Mouse (Mus musculus) T-helper 2 cell (primary cell): ENCODE results near the gene Ndufc2.
"Not testable (repeated sequence)": the region's sequence is repeated elsewhere in the genome, so short reads cannot be mapped to it uniquely, and the experiment has no call there.

Experiments used
- in situ Hi-C: fragments of 300-600 bp; cut with MboI, MseI; formaldehyde crosslinking; loops from one replicate; pipeline ENCODE4 v1.15.1; 2025; ENCODE audit warnings: high pct_unique_total_duplicates

Ndufc2 gene

DNA sequence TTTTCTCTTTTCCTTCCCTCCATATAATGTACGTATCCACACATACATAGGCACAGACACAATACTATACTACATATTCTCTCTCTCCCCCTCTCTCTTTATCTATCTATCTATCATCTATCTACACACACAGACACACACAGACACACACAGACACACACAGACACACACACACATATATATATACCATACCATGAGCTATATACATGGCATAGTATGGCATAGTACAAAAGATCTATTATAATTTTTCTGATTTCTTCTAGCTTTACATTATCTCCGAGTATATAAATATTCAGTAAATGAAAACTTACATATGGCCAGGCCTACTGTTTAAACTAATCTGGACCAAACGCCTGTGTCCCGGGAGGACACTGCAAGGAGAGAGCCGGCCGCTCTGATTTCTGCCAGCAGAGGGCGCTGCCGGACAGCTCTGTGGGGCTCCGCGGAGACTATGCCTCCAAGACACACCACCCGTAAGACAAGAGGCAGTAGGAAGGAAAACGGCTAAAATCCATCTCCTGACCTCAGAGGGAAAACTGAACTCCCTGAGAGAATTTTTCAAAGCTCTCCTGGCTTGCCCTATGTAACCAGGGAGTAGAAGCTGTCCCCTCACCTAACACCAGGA lies 24.9 kb downstream of the Ndufc2 start:
- in situ Hi-C loops: loop anchor here (5.0 kb wide), 1 partner anchor 258 kb away; no protein-coding TSS in a partner anchor

- in situ Hi-C loops: no loop called here
These were observed 26.8 kb downstream of the Ndufc2 start for GRCm38 (mm10) chr7:97426566-97426965.

DNA sequence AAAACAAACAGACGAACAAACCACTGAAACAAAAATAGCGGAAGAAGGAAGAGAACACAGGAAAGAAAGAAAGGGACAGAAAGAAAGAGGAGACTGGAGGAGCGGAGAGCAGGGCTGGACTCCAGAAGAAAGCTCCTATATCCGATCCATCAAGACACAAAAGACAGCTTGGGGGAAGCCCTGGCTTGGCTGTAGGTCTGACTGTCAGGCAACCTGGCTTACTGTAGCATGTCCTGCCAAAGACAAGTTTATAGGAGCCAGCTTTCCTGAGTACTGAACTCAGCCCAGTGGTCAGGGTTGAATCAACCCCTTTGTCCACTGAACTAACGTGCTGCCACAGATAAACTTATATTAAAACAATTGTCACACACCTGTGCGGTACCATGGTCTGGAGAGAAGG lies 27.5 kb downstream of the Ndufc2 start:
- in situ Hi-C loops: no loop called here

DNA sequence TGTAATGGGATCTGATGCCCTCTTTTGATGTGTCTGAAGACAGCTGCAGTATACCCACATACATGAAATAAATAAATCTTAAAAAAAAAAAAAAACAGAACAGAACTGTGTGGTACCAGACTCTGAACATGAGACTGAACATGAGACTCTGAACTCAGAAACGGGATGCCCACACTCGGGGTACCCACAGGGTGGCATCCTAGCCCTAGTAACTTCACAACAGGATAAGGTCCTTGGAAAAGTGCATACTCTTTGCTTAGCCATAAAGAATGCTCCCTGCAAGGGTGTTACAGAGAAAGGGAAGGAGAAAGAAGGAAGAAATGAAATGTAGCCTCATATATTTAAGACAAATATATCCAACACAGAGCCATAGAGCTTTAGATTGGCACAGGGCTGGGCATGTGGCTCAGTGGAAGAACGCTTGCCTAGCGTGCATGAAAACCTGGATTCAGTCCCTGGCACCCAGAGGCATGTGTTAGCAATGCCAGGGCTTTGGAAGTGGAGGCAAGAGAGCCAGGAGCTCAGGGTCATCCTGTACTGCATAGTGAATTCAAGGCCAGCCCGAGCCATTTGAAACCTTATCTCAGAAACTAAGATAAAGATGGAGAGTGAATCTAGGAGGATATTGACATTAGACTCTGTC lies 28.1 kb downstream of the Ndufc2 start:
- in situ Hi-C loops: no loop called here

- in situ Hi-C loops: no loop called here
These were observed 29.9 kb downstream of the Ndufc2 start for GRCm38 (mm10) chr7:97429705-97430104.

DNA sequence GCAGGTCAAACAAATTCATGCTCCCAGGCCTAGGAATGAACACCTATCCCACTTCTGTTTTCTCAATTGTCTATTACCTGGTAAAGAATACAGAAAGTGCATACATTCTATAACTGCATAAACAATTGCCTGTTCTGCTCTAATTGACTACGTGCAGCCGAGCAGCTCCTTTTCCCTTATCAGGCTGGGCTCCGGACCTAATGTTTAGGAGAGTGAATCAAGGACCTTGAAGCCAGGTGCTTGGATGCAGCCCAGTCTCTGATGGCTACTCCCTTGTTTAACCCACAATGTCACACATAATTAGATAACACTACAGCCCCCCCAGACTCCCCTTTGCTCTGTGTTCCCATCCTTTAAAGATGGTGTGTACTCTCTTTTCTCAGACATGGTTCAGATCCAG lies 33.7 kb downstream of the Ndufc2 start:
- in situ Hi-C loops: not testable (repeated sequence)

GRCm38 (mm10) chr7:97434517-97434916 lies 34.7 kb downstream of the Ndufc2 start:
- in situ Hi-C loops: no loop called here

- in situ Hi-C loops: no loop called here
These were observed 39.2 kb downstream of the Ndufc2 start for GRCm38 (mm10) chr7:97438986-97439385.

GRCm38 (mm10) chr7:97446171-97446925 lies 46.5 kb downstream of the Ndufc2 start:
- in situ Hi-C loops: no loop called here

GRCm38 (mm10) chr7:97447050-97447531 lies 47.3 kb downstream of the Ndufc2 start:
- in situ Hi-C loops: no loop called here

GRCm38 (mm10) chr7:97451023-97451422 lies 51.2 kb downstream of the Ndufc2 start, which contains the start of gene Kctd14:
Kctd14 (plus strand) TSS chr7:97451323.
- in situ Hi-C loops: not testable (repeated sequence)

DNA sequence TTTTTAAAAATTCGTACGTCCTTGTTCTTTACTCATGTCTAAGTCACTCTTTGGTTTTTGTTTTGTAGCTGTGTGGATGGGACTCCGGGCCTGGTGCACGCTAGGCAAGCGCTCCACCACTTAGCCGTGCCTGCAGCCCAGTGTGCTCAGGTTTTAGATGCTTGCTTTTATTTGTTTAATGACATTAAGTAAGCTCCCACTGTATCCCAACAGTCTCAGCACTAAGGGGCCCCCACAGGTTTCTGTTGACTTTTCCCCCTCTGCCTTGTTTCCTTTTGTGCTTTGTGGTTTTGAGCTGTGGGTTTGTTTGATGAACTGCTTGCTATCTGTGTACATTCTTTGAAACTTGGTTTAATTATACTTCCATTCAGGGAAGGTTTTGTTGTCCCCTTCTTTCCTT lies 52.4 kb downstream of the Ndufc2 start:
- in situ Hi-C loops: no loop called here

DNA sequence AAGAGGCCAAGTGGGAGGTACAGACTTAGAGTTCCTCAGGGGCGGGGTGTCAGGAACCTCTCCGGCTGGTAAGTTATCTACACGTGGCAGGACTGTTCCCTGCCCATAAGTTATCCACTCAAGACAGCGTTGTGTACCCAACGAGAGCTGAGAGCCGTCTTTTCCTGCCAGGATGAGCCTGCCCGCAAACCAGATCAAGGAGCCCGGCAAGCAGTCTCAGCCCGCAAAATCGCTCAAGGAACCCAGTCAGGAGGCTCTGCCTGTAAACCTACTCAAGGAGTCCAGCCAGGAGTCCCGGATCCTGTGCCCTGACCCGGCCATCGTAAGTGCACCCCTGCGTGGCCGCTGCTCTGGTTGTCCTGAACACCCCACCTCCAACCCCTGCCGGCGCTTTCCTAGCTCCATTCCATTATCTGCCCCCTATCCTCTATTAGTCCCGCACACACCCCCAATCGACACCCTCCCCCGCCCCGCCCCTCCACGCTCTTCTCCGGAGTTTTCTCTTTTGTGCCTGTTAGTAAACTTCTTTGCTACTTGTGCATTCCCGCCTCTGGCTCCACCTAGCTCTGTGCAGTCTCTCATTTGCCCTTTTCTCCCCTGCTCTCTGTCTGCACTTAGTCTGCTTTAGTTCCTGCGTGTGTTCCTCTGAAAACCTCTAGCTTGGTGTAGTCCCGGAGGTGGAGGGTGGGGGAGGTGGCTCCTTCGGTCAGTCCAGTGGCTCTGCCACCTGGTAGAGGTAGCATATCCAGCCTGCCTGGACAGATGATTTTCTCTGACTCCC lies 53.5 kb downstream of the Ndufc2 start:
- in situ Hi-C loops: no loop called here

DNA sequence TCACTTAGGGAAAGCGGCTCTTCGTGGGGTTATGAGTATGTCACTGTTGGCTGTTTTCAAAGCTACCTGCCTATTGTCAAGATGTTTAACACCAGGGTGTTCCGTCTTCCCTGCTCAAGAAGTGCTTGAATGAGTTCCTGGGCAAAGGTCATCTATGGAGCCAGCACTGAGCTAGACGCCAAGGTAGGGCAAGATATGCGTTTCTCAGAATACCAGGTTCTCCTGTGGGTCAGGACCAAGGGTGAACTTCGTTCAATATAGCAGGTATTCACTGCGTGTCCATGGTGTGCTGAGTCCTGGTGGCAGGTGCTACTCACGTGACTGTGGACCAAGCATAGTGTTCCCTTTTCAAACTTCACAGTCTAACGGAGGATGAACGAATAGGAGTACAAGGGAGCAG lies 55.0 kb downstream of the Ndufc2 start:
- in situ Hi-C loops: no loop called here

DNA sequence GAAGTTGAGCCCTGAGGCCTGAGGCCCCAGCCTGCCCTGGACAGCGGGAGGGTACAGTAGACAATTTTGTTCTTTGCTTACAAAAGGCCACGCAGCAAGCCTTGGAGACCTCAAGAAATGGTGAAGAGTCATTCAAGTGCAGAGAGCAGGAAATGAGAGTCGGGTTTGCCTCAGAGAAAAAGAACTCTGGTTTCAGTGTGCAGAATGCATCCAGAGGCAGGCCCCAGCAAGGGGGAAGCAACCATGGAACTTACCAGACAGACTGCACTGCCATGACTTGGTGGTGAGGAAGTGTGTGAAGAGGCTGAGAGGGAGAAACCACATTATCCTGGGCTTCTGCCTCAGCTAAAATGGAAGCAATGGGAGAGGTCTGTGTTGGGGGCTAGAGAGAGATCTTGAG lies 55.8 kb downstream of the Ndufc2 start:
- in situ Hi-C loops: no loop called here
